Mouse (Mus musculus): ENCODE measurements at regions not wholly inside any gene's neighbourhood (a gene's known extent, or its start where the extent isn't known, plus 50 kb on each side); places are given as distances from the start of the nearest gene placed in this dataset.

- TF ChIP-seq TBP (IDR thresholded peaks at IDR 0.05; ENCODE audit: low read depth, low read length) (no peak), ELF1 (IDR thresholded peaks at IDR 0.05; ENCODE audit: low read depth, low read length) (no peak), USF1 (IDR thresholded peaks at IDR 0.05; ENCODE audit: low read depth, low read length) (no peak)
- no peaks in the 10 kb centered on the region for H3K36me3 ChIP-seq (ENCODE audit: control insufficient read depth in 1 of 2, insufficient read depth in 2 of 2, low read length in 2 of 2)
- DNase-seq (ENCODE audit: low read depth, low spot score) = no peak
- H3K79me2 ChIP-seq (ENCODE audit: control insufficient read depth, insufficient read depth, low read length, poor library complexity) = no peaks in the 10 kb centered on the region
- H3K9ac ChIP-seq (ENCODE audit: control insufficient read depth, low read depth, low read length, poor library complexity, severe bottlenecking) = no peak overlapping the region
- no peaks in the 10 kb centered on the region for H3K9me3 ChIP-seq (replicated peaks; ENCODE audit: insufficient read depth, low read length)
- H3K4me1 ChIP-seq (ENCODE audit: control insufficient read depth in 1 of 2, insufficient read depth in 2 of 2, low read length in 2 of 2) = no peaks in the 10 kb centered on the region
- no peak overlapping the region for H3K4me3 ChIP-seq (ENCODE audit: control insufficient read depth in 1 of 2, insufficient read depth in 1 of 2, low read depth in 2 of 2, low read length in 2 of 2)
- H3K27me3 ChIP-seq (ENCODE audit: control insufficient read depth in 1 of 2, insufficient read depth in 2 of 2, low read length in 2 of 2) = no peaks in the 10 kb centered on the region
- H3K27ac ChIP-seq (ENCODE audit: control insufficient read depth, low read depth, low read length) = no peak overlapping the region
Observed at GRCm38 (mm10) chr14:72848271-72848955, 138.6 kb upstream of the Fndc3a start.

- no peak overlapping the region for H3K27ac ChIP-seq (ENCODE audit: control insufficient read depth, low read depth, low read length)
- no peak for TF ChIP-seq GABPA (IDR thresholded peaks at IDR 0.05; ENCODE audit: low read depth, low read length)
- no peak for TF ChIP-seq KAT2A (conservative IDR thresholded peaks at IDR 0.05; ENCODE audit: low read depth, low read length)
- no peak for TF ChIP-seq UBTF (IDR thresholded peaks at IDR 0.05; ENCODE audit: borderline replicate concordance, insufficient read depth, low read depth, low read length)
- no peak for TF ChIP-seq RCOR1 (IDR thresholded peaks at IDR 0.05; ENCODE audit: low read depth, low read length)
- no peak for TF ChIP-seq POLR2A (IDR thresholded peaks at IDR 0.05; ENCODE audit: control insufficient read depth in 1 of 2, insufficient read depth in 1 of 2, low read depth in 1 of 2, low read length in 2 of 2, poor library complexity in 1 of 2)
- TF ChIP-seq MAX (IDR thresholded peaks at IDR 0.05; ENCODE audit: low read length) = no peak
- no peak for TF ChIP-seq ZNF384 (IDR thresholded peaks at IDR 0.05; ENCODE audit: low read depth, low read length)
- TF ChIP-seq USF2 (IDR thresholded peaks at IDR 0.05; ENCODE audit: borderline replicate concordance in 1 of 2, insufficient read depth in 1 of 2, low read depth in 1 of 2, low read length in 2 of 2) = no peak
- no peak for TF ChIP-seq ZKSCAN1 (IDR thresholded peaks at IDR 0.05; ENCODE audit: low read depth, low read length)
- TF ChIP-seq RAD21 (IDR thresholded peaks at IDR 0.05; ENCODE audit: low read depth, low read length) = no peak
- no peak for TF ChIP-seq CHD1 (IDR thresholded peaks at IDR 0.05; ENCODE audit: low read depth, low read length)
- no peak for TF ChIP-seq MEF2A (IDR thresholded peaks at IDR 0.05; ENCODE audit: extremely low read depth, insufficient replicate concordance, low read depth, low read length, poor library complexity, severe bottlenecking)
- no peak for TF ChIP-seq CTCF (IDR thresholded peaks at IDR 0.05 in 2 of 3, conservative IDR thresholded peaks at IDR 0.05 in 1 of 3; ENCODE audit: control insufficient read depth in 1 of 3, insufficient read depth in 1 of 3, low read depth in 2 of 3, low read length in 3 of 3, poor library complexity in 1 of 3, severe bottlenecking in 1 of 3)
- TF ChIP-seq POLR2AphosphoS2 (IDR thresholded peaks at IDR 0.05; ENCODE audit: low read length) = no peak
- TF ChIP-seq NELFE (IDR thresholded peaks at IDR 0.05; ENCODE audit: low read depth, low read length) = no peak
- H3K4me3 ChIP-seq (ENCODE audit: control insufficient read depth in 1 of 2, insufficient read depth in 1 of 2, low read depth in 2 of 2, low read length in 2 of 2) = no peak overlapping the region
- H3K27me3 ChIP-seq (ENCODE audit: control insufficient read depth in 1 of 2, insufficient read depth in 2 of 2, low read length in 2 of 2) = no peaks in the 10 kb centered on the region
- H3K4me1 ChIP-seq (ENCODE audit: control insufficient read depth in 1 of 2, insufficient read depth in 2 of 2, low read length in 2 of 2) = no peaks in the 10 kb centered on the region
- no peaks in the 10 kb centered on the region for H3K36me3 ChIP-seq (ENCODE audit: control insufficient read depth in 1 of 2, insufficient read depth in 2 of 2, low read length in 2 of 2)
- DNase-seq (ENCODE audit: low read depth, low spot score) = no peak
- no peak overlapping the region for H3K9ac ChIP-seq (ENCODE audit: control insufficient read depth, low read depth, low read length, poor library complexity, severe bottlenecking)
- H3K79me2 ChIP-seq (ENCODE audit: control insufficient read depth, insufficient read depth, low read length, poor library complexity) = no peaks in the 10 kb centered on the region
- H3K9me3 ChIP-seq (replicated peaks; ENCODE audit: insufficient read depth, low read length) = no peaks in the 10 kb centered on the region
Observed at GRCm38 (mm10) chr14:72847466-72847865, 137.7 kb upstream of the Fndc3a start.

Data from MEL (cell line).